Mouse (Mus musculus): ENCODE measurements at regions not wholly inside any gene's neighbourhood (a gene's known extent, or its start where the extent isn't known, plus 50 kb on each side); places are given as distances from the start of the nearest gene placed in this dataset.

DNA sequence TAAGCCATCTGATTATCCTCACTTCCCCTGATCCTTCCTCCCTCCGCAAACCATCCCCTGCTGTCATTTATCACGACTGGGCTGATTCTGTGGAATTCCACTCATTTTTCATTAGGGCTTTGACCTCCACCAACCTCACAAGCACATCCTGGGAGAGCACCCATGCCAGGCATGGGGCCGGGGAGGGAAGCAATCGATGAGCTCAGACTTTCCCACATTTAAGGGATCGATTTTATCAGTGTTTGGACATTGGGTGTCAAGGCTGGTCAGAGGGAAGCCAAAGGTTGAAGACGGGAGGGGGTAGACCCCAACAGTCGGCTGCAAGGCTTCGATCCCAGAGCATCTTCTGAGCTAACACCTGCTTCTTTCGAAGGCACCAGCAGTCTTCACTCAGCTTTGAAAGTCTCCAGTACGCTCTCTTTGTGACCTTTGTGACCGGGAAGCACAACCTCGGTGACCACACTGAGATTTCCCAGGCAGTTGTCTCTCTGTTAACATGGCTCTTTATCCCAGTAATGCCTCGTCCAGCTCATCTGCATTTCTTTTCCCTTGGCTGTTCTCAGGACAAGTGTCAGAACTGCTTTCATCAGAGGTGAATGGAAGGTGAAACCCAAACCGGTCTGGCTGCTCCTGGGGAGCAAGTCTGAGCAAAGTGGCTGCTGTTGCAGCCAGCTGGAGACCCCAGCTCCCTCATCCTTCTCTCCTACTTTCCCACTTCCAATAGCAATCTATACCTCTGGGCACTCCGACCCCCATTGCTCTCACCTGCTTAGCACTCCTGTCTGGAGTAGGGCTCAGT is 53.7 kb upstream of the Sox9 start:
- WGBS, result 45% methylated on average over 15 of the region's 15 CpGs
- no peak for ATAC-seq (ENCODE audit: low read depth)
- H3K4me1 ChIP-seq (replicated peaks), result no peaks in the 10 kb centered on the region
- no peak overlapping the region for H3K4me3 ChIP-seq
- no peaks in the 10 kb centered on the region for H3K9me3 ChIP-seq
- H3K4me2 ChIP-seq, result no peak overlapping the region
- H3K27me3 ChIP-seq, result no peaks in the 10 kb centered on the region
- H3K27ac ChIP-seq (replicated peaks), result no peak overlapping the region
- H3K36me3 ChIP-seq, result no peaks in the 10 kb centered on the region
- no peak overlapping the region for H3K9ac ChIP-seq
